Mouse (Mus musculus) left cerebral cortex, postnatal 36 days (tissue): Measurements from ENCODE around the gene Atp6v1b1. TPM values are rescaled to one million over a fixed set of nuclear protein-coding genes. Genes with fewer than 3 reads are reported as not detected.

Source experiments
- DNase-seq, 2 experiments: peaks; one replicate each; pipeline ENCODE4 v3.0.0; 2021 to 2022; ENCODE audit warnings: low spot score in 2 of 2, mixed read lengths in 1 of 2
- intact Hi-C: fragments of 180-260 bp; cut with DNase I; formaldehyde crosslinking; loops from one replicate; pipeline ENCODE4 v1.15.1; 2025
- total RNA-seq, 2 experiments: library from RNA; stranded (reverse); gene quantifications; 2 replicates each; pipeline ENCODE4 v1.2.3; 2021

Atp6v1b1 gene
- total RNA-seq = not detected

DNA sequence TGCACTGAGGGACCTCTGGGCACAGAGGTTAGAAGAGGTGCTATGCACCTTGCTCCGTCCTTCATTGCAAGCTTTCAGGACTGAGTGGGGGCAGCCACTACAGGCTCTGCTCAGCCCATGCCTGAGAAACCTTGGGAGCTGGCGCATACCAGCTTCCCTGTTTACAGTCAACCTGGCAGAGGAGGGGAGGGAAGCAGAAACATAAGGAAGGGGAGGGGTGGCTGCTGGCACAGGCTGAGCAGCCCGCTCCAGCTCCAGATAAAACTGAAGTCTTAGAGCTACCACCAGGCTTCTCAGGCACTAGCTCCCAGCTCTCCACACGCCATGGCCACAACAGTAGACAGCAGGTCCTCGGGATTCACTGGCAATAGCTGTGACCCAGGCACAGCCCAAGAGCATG, at the start of gene Atp6v1b1:
Gene Atp6v1b1 (plus strand): TSS at position 230 of the 400 bp plus-strand sequence.
- DNase-seq = no peak
- intact Hi-C loops = no loop called here

DNA sequence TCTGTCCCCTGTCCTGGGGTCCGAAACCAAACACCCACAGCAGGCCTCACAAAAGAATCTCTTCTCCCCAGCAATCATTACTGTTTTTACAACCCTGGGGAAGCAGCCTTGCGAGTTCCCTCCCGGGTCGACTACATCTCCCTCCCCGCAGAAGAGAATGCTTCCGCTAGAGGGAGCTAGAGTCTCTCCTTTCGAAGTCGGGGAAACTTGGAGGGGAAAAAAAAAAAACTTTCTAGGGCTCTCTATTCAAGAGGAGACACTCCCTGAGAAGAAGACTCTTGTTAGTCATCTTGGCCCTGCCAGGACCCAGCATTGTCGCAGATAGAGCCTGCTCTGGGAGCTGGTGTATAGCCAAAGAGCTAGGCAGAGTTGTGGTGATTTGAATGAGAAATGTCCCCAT, 49.0 kb upstream of the Atp6v1b1 start:
- no peak for DNase-seq
- intact Hi-C loops = no loop called here

DNA sequence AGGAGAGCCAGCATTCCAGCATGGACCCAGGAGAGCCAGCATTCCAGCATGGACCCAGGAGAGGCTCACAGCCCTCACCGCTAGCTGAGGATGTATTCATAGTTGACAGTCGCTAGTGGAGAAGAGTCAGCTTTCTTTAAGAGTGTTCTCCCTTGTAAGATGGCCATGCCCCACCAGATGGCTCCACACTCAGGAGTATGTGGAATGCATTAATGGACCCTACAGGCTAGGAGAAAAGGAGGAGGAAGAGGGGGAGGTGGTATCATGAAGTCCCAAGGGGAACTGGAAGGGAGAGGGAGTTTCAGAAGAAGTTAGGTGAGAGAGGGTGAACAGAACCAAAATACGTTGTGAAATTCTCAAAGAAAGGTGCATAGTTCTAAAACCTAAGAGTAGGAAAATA, 47.1 kb upstream of the Atp6v1b1 start:
- no peak for DNase-seq
- intact Hi-C loops = loop anchor here (5.0 kb wide), 1 partner anchor 37 kb away; no protein-coding TSS in a partner anchor

DNA sequence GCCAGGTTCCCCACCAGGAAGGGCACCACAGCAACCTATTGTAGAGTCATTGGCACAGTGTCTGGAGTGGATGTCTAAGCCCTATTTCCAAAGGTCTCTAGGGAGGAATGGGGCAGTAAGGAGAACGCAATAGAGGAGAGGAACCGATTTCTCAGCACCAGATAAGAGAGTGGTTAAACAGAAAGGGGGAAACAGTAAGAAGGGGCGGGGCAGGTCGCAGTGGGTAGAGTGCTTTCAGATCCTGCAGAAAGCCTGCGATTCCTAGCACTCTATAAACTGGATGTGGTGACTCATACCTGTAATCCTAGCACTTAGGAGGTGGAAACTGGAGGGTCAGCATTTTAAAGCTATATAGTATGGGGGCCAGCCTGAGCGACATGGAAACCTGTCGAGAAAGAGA, 46.1 kb upstream of the Atp6v1b1 start:
- DNase-seq = no peak

DNA sequence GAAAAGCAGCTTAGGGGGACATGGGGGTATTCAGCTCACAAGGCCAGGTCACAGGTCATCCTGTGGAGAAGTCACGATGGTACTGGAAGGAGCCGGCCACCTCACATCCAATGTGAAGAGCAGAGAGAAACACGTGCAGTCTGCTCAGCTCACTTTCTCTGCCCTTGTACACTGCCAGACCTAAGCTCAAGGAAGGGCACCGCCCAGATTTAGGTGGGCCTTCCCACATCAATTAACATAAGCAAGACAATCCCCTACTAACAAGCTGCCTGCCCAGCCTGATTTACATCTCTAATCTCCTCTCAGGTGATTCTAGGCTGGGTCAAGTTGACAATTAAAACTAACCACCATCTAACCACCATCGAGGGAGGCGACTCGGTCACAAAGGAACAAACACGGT, 44.9 kb upstream of the Atp6v1b1 start:
- intact Hi-C loops = loop anchor here (5.0 kb wide), 1 partner anchor 34 kb away; no protein-coding TSS in a partner anchor
- DNase-seq = no peak

More for the DNA sequence above, 46.1 kb upstream of the Atp6v1b1 start:
- intact Hi-C loops = loop anchor here (5.0 kb wide), 1 partner anchor 36 kb away; no protein-coding TSS in a partner anchor

DNA sequence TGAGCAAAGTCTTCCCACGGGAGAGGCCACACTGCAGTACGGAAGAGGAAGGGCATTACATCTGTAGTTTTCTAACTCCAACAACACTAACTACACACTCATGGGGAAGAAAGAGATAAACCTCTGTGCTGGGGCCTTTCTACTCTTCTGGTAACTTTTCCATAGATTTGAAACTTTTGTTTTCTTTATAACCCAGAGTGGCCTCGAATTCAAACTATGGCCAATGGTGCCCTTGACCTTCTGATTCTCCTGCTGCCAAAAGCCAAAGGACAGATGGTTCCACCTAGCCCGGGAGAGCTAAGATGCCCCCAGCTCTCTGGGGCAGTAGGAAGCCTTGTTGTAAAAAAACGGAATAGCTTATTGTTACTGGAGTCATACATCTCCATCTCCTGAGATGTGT, 42.8 kb upstream of the Atp6v1b1 start:
- DNase-seq = no peak
- intact Hi-C loops = loop anchor here (5.0 kb wide), 1 partner anchor 32 kb away; no protein-coding TSS in a partner anchor

DNA sequence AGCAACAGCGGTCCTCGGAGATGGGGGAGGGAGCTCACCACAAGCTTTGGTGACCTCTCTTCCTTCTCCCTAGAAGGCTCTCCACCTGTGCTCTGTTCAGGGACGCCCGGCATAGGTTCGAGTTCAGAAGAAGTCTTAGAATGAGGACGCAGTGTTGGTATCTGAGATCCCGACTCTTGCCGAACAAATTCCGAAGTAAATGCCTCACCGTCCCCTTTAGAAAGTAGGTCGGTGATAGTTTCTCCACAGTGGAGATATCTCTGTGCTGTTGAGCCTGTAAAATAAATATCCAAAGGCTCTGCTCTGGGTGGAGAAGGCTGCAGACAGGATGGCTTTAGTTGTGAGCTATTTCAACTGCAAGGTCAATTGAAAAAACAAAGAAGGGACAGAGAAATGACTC, 41.8 kb upstream of the Atp6v1b1 start:
- DNase-seq = no peak
- intact Hi-C loops = no loop called here

DNA sequence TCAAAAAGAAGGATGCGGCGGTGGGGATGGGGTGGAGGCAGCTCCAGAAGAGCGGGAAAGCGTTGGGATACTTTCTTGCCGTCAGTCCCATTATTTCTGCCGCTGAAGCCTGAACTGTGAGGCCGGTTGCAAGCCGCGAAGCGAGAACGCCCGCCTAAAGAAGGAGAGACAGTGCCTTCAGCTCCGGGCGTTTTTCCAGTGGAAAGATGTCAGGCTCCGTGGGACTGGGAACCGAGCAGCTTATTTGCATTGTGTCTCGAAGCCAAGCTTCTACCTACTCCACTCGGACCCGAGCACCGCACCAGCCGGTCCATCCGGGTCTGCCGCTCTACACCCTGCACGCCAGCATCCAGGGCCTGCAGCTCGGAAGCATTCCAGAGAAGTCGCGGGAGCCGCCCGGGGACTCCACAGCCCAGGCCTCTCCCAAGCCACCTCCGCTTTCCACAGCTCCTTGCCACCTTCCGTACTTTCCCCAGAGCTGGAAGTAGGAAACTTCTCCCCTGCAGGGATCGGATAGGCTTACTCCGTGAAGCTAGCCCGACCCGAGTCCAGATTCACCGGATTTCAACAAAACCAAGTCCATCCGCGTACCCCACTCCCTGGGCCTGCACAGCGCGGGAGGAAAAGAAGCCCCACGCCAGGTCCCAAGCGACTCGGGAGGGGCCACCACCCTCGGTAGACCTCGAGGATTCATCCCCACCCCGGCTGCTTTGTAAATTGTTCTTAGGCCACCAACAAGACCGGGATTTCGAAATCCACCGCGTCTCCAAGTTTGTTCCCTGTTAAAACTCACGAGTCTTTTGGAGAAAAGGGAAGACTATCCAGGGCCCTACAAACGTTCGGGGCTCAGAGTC, 40.4 kb upstream of the Atp6v1b1 start:
- intact Hi-C loops = no loop called here
- DNase-seq = no peak

DNA sequence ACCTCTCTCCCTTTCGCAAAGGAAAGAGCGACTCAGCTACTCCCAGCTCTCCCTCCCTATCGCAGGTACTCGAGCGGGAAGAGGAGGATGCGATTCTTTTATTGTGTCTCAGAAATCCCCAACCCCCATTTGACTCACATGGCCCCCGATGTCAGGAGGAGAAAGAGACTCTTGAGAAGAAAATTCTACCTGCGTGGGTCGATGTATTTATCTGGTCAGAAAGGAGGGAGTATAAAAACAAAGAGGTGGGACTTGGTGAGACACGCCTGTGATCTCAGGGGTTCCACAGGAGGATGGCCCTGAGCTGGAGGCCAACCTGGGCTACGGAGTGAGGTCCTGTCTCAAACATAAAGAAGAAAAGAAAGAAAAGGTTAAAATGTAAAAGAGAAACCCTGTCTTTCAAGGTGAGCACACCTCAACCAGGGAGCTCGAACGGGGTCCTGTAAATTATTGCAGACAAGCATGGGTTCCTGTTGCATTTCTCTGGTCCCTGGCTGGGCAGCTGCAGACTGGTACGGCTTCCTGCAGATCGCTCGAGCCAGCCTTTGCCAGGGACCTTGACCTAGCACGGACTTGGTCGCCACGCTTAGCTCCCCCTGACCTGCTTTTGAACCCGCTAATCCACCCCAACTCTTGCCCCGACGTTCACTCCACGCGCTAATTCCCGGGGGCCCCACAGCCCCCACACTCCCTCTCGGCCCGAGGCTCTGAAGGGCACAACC, 39.6 kb upstream of the Atp6v1b1 start:
- intact Hi-C loops = no loop called here
- DNase-seq = no peak

DNA sequence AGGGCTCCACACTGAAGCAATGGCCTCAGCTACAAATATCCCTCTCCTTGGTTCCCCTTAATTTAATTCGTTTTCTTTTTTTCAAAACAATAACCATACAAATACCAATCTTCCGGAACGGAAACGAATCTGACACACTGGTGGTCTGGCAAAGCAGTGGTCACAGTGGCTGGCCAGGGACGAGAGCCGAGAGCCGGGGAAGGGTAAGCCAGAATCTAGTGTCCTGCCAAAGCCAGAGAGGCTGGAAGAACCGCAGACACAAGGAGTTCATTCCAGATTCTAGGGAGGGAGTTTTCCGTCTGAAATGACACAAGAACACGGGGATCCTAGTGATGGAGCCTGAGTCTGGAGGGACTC, 39.1 kb upstream of the Atp6v1b1 start:
- intact Hi-C loops = no loop called here
- no peak for DNase-seq

DNA sequence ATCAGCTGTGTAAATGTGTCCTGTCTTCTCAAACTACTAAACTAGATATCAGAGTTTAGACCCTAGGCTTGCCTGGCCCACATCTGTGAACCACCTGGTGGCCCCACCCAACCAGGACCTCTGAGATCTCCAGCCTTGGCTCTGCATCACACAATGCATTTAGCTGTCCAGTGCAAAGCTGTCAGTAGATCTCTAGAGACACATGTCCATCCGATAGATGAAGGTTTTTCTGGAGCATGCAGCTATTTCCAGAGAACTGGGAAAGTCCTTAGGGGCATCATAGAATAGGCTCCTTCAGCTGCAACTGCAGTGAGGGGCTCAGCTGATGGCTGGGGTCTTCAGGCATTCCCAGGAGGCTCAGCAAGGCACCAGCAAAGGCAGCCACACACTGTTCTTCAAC, 38.5 kb upstream of the Atp6v1b1 start:
- intact Hi-C loops = no loop called here
- DNase-seq = no peak

DNA sequence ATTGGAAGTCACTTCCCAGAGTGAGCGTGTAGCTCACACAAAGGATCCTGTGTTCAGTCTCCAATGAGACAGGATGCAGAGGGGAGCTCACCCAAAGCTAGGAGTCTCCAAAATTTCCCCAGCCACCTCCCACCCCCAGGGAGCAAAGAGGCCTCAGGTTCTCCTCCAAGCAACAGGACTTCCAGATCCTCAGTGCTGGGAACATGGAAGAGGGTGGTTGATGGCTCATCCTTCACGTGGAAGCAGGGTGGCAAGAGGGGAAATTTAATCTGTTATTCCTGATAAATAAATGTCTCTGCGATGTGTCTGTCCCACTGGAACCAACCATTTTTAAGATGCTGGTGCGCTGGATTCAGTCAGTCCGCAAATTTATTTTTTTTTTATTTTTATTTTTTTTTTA, 38.1 kb upstream of the Atp6v1b1 start:
- no peak for DNase-seq
- intact Hi-C loops = no loop called here

DNA sequence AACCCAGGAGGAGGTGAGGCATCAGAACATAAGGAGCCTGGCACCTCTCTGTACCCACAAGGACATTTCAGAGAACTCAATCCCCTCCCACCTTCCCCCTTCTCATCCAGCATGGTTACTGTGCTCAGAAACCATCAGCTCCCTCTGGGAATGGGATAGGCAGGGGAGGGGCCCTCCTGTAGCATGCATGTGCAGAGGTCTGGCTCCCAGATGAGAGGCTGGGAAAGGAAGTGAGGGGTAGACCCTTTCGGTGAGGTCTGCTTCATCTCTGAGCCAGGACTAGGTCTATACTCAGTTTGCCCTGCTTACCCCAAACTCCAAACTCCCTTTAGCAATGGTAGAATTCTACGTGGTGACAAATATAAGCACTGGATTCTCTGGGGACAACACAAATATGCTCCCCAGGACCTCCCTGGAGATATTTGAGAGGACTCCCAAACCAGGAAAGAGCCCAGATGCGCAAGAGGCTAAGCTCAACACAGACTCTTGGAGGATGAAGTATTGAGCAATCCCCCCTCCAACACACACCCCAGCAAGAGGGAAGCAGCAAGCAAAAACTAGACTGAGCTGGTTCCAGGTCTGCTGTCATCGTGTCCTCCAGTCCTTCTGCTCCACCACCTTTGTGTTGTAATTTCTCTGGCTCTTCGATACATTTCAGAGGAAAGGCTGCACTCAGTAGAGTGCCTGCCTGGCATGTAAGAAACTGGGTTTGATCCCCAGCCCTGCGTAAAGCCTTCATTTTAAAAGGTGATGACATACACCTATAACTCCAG, 34.9 kb upstream of the Atp6v1b1 start:
- DNase-seq = no peak
- intact Hi-C loops = no loop called here

DNA sequence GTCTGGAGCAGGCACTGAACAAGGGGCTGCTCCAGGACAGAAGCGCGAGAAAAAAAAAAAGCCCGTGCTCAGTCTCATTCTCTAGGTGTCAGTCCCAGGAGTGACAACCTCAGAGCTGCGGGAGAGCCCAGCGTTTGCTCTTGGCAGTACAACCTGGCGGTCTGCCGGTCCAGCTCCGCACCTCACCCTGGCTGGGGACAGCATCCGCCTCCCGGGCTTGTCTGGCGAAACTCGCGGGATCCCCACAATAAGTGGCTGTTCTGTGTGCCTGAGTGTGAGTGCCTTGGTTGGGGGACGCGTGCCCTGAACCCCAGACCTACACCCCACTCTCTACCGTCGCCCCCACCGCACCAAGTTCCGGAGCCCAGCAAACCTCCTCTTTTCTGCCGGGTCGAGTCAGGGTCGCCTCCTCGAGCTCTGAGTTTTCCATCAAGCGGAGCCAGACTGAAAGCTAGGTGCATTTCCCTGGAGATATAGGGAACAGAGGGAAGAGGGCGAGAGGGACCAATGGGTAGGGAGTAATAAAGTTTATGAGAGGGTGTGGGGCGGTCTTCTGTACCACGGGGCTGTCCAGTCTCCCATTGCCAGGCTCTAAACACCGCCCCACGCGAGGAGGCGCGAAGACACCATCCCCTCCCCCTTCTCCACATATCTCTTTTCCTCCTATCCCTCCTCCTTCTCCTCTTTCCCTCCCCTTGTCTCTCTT, 32.3 kb upstream of the Atp6v1b1 start:
- no peak for DNase-seq
- intact Hi-C loops = loop anchor here (10.0 kb wide), 1 partner anchor 636 kb away; the partner anchor contains the start of genes Pcgf1 and Tlx2

DNA sequence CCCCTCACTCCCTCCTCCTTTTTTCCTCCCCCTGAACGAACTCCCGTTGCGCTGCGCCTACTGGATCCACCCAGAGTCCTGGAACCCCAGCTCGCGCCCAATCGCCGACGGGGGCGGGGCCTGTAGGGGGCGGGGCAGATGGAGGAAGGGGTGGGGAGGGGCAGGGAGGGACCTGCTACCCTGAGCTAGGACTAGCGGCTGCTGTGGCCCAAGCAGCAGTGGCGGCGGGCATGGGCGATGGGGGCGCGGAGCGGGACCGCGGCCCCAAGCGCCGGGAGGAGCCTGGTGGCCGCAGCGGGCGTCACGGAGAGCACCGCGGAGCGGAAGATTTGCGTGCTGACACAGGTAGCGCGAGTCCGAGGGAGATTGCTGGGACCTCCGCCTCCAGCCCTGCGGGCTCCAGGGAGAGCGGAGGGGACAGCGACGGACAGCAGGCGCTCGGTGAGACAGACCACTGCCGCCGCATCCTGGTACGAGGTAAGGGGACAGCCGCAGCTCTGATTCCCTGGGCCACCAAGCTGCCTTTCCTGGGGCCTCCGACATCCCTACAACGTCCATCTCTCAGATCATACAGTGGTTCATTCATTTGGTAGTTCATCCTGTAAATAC, 31.6 kb upstream of the Atp6v1b1 start, which contains the start of gene Vax2:
Gene Vax2 (plus strand): TSS at position 198 of the 609 bp plus-strand sequence.
- no peak for DNase-seq
- intact Hi-C loops = loop anchor here (10.0 kb wide), 1 partner anchor 636 kb away; the partner anchor contains the start of genes Pcgf1 and Tlx2

DNA sequence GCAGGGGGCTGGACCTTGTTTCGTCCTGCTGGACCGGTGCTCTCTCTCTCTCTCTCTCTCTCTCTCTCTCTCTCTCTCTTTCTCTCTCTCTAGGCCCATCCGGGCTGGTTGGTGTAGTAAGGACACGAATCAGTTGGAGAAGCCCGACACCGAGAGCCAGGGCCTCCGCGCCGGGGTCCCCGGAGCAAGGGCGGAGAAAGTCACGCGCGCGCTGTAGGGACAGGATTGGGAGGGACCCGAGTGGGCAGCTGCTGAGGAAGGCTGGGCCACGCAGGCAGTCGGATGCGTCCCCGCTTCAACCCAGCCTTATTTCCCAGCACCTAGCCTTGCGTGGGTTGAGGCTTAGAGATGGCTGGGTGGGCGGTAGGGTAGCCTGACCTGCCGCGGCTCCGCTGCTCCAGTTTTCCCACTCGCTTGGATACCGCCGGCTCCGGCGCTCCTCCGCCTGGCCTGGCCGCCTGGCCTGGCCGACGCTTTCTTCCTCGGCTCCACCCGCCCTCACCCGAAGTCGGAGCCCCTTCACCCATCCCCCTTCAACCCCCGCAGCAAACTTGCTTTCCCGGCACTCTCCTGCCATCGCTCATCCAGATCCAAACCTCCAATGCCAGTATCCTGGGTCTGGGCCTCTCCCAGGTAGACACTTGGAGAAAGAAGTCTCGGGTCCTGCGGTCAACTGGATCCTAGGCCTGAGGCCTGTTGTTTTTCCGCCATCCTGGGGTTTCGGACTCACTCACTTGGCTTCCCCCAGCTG, 30.9 kb upstream of the Atp6v1b1 start:
- intact Hi-C loops = loop anchor here (10.0 kb wide), 1 partner anchor 637 kb away; the partner anchor contains the start of genes Pcgf1 and Tlx2
- no peak for DNase-seq

DNA sequence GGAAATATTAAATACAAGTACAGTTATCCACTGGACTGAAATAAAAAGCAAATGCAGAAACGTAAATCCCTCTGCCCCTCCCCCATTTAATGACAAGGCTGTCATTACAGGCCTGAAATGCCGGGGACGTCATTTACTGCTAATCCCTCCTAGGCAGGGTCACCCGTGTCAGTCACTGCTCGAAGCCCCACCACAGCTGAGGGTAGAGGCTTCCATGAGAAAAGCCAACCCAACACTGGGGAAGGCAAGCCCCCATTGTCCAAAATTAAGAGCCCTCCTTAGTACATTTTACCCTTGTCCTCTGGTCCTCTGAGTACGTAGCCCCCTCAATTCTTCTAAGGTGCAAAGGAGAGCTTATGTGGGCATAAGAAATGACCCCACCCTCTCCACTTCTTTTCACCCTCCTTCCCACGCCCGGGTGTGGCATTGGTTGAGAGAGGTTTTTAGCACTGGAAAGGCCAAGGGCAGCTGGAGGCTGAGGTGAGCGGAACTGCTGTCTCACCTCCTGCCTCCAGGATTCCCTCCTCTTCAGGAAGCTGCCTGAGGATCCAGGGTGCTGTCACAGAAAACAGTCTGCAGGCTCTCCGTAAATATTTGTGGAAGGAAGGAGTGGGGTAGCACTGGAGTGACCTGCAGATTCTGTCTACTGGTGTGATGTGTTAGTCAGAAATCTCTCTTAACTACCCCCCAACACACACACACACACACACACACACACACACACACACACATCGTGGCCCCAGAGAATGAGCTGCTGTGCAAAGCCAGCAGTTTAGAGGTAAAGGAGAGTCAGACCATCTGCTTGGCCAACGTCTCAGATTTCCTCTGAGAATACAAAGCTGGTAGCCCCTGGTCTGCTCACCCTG, 29.3 kb upstream of the Atp6v1b1 start:
- intact Hi-C loops = loop anchor here (10.0 kb wide), 1 partner anchor 639 kb away; the partner anchor contains the start of genes Pcgf1 and Tlx2
- no peak for DNase-seq
